Mouse (Mus musculus) induced T-regulatory cell, adult 2 months (primary cell): ENCODE measurements around the gene Gfpt1.

ENCODE experiments used
- DNase-seq: peaks from one replicate; pipeline ENCODE4 v3.0.0-alpha.2; 2012; ENCODE audit warnings: low read depth

Gfpt1 gene

GRCm38 (mm10) chr6:87133966-87134546 lies 91.4 kb downstream of the Gfpt1 start:
- DNase-seq = no peak

GRCm38 (mm10) chr6:87138479-87138878 lies 95.8 kb downstream of the Gfpt1 start:
- no peak for DNase-seq

- no peak for DNase-seq
Observed at GRCm38 (mm10) chr6:87139796-87140553, 97.3 kb downstream of the Gfpt1 start.
